Mouse (Mus musculus): ENCODE measurements around the gene Tmem269. TPM values are rescaled to one million over a fixed set of nuclear protein-coding genes. Genes with fewer than 3 reads are reported as not detected.

The Tmem269 gene
- polyA plus RNA-seq, 1 experiment, result 0.09 TPM

- 37% methylated on average over 11 of the region's 11 CpGs for WGBS
- no peak for DNase-seq (ENCODE audit: low read depth, low spot score)
Measured at GRCm38 (mm10) chr4:119188060-119188785, 29.8 kb downstream of the Tmem269 start.

DNA sequence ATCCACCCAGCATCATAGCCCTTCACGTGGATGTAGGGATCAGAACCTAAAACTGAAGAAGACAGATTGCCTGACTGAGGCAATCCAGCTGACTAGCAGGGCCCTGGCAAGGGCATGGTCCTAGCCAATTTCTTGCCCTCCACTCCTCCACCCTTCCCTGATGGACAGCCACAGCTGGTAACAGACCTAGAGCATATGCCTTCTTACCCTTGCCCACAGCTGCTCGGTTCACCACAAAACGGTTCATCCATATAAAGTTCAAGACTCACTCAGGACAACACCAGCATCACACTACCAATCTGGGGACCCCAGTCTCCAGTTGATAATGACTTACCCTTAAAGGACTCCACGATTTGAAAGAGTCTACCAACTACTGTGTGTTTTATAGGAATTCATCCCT, 32.2 kb downstream of the Tmem269 start:
- DNase-seq (ENCODE audit: low read depth, low spot score), result no peak
- WGBS, result 79% methylated on average over 4 of the region's 4 CpGs

- DNase-seq (ENCODE audit: low read depth, low spot score), result no peak
- WGBS, result 46% methylated on average over 1 of the region's 1 CpGs
Measured at GRCm38 (mm10) chr4:119183525-119183924, 34.5 kb downstream of the Tmem269 start.

DNA sequence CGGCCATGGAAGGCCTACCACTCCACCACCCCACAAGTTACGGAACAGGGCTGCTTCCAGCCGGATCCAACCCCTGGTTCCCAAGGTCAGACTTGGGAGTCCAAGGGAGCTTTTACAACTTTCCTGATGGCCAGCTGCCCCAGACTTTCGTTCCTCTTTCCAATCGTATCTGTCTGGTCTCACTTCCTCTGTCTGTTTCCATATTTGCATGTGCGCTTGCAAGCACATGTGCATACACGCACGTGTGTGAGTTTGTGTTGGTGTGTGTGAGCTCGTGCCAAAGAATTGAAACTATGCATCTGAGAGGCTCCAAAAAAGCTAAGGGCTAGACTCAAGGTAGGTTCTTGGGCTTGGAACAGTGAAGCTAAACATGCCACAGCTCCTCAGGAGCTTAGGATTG, 36.6 kb downstream of the Tmem269 start:
- DNase-seq (ENCODE audit: low read depth, low spot score), result no peak
- 63% methylated on average over 9 of the region's 9 CpGs for WGBS

DNA sequence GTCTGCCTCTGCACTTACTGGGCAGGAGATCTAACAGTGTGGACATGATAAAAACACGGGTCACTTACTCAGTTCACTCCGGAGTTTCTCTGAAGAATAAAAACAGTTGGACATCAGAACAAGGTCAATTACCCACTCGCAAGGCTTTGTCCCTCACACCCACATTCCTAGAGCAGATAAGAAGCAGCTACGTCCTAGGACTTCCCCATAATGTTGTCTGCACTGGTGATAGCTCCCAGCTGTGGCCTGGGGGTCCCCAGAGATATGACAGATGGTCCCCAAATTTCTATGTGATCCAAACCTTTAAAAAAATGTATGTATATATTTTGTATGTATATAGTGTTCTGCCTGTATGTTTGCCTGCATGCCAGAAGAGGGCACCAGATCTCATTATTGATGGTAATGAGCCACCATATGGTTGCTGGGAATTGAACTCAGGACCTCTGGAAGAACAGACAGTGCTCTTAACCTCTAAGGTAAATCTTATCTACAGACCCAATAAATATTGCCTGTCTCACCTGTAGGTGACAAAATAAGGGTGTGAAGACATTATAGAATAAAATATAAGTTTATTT, 37.8 kb downstream of the Tmem269 start:
- DNase-seq (ENCODE audit: low read depth, low spot score), result no peak
- WGBS, result 34% methylated on average over 4 of the region's 4 CpGs

GRCm38 (mm10) chr4:119178331-119178730, 39.7 kb downstream of the Tmem269 start:
- WGBS, result 76% methylated on average over 18 of the region's 18 CpGs
- no peak for DNase-seq (ENCODE audit: low read depth, low spot score)

DNA sequence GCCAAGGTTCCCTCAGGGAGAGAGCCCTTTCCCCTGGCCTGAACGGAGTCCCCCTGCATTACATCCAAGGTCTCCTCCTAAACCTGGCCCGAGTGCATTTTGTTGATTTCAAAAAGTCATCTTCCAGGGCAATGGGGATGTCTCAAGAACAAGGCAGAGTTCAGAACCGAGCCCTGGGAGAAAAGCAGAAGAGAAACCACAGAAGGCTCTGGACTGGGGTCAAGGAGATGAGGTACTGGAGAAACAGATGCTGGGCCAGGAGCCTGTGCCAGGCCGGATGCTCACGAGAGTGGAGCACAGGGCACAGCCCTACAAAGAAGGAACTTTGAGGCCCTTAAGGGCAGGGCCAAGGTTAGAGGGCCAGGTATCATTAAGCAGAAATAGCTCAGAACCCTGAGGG, 40.3 kb downstream of the Tmem269 start:
- WGBS, result 65% methylated on average over 5 of the region's 5 CpGs
- DNase-seq (ENCODE audit: low read depth, low spot score), result no peak

GRCm38 (mm10) chr4:119173851-119174453, 44.1 kb downstream of the Tmem269 start, which contains the start of gene Zfp691:
Gene Zfp691 (minus strand): TSS chr4:119174195.
- peak; percentile 96 for DNase-seq (ENCODE audit: low read depth, low spot score)
- under 1% methylated on average over 40 of the region's 40 CpGs for WGBS

GRCm38 (mm10) chr4:119172919-119173650, 44.9 kb downstream of the Tmem269 start:
- no peak for DNase-seq (ENCODE audit: low read depth, low spot score)

DNA sequence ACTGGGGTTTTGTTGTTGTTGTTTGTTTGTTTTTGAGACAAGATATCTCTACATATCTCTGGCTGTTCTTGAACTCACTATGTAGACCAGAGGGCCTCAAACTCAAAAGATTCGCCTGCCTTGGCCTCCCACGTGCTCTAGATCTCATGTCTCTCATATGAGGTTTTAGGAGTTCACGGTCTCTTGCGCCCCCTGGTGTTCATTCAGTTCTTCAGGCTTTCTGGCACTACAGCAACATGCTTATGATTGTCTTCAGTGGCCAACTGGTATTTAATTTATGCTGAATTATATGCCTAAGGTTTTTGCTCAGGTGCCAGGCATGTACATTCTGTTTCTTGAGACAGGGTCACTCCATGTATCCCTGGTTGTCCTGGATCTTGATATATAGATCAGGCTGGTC, 50.4 kb downstream of the Tmem269 start:
- 2% methylated on average over 4 of the region's 4 CpGs for WGBS
- DNase-seq (ENCODE audit: low read depth, low spot score), result peak; percentile 81

More at GRCm38 (mm10) chr4:119172919-119173650, 44.9 kb downstream of the Tmem269 start:
- 24% methylated on average over 18 of the region's 18 CpGs for WGBS

DNA sequence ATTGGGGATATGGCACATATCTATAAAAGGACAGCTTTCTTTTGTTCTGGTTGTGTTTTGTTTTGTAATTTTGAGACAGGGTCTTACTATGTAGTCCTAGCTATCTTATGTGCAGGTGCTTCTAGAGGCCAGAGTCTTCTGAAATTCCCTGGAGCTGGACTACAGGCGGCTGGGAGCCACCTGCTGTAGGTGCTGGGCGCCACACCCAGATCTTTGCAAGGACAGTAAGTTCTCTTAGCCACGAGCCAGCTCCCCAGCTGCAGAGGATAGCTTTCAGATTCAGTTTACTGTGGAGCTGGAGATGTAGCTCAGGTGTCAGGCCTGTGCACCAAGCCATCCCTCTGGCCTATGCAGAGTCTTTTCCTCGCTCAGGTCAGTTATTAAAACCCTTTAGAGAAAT, 50.9 kb downstream of the Tmem269 start:
- WGBS, result 53% methylated on average over 4 of the region's 4 CpGs
- DNase-seq (ENCODE audit: low read depth, low spot score), result no peak

DNA sequence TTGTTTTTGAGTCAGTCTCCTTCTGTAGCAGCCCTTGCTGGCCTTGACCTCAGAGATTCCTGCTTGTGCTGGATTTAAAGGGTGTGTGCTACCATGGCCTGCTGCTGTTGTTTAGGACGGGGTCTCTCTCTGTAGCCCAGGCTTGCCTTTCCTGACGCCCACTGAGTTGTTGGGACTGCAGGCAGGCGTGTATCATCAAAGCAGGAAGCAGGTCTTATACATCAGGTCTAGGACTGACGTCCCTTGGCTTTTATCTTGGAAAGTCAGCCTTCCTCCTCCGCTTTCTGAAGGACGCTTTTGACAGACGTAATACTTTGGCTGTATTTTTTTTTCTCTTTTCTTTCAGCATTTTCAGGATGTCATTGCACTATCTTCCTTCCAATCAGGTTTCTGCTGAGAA, 52.1 kb downstream of the Tmem269 start:
- no peak for DNase-seq (ENCODE audit: low read depth, low spot score)
- WGBS, result 86% methylated on average over 7 of the region's 7 CpGs

DNA sequence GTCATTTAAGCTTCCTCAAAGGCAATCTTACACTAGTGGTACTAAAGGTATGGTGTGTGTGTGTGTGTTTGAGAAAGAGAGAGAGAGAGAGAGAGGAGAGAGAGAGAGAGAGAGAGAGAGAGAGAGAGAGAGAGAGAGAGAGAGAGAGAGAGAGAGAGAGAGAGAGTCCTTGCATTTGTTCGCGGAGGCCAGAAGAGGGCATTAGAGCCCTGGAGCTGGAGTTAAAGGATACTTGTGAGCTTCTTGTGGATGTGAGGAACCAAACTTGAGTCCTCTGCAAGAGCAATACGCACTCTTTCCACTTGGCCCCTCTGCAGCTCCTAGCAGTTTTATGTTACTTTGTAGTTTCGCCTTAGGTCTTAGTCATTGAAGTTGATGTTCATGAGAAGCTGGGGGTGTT, 55.0 kb downstream of the Tmem269 start:
- WGBS, result 71% methylated on average over 4 of the region's 4 CpGs
- no peak for DNase-seq (ENCODE audit: low read depth, low spot score)

DNA sequence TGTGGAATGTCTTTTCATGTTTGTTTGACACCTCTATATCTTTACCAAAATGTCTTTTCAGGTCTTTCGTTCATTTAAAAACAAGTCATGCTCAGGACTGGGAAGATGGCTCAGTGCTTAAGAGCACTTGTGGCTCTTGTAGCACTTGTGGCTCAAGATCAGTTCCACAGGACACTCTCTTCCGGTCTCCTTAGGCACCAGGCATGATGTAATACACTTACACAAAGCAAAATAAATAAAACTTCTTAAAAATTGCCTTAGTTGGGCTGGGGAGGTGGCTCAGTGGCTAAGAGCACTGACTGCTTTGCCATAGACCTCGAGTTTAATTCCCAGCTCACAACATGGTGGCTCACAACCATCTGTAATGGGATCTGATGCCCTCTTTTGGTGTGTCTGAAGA, 56.7 kb downstream of the Tmem269 start:
- DNase-seq (ENCODE audit: low read depth, low spot score), result no peak
- 61% methylated on average over 3 of the region's 3 CpGs for WGBS

DNA sequence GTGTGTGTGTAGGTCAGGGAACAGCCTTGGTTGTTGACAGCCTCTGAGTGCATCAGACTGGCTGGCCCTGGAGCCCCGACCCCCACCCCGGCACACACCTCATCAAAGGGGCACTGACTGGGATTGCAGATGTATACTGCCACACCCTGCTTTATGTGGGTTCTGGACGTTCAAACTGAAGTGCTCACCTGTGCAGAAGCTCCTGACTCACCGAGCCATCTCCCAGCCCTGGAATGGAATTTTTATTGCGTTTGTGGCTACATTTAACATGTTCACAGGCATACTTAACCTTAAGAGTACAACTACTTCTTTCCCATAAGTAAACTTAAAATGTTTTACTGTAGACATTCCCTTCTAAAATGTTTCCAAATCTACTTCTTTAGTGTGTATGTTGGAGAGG, 60.1 kb downstream of the Tmem269 start:
- WGBS, result 21% methylated on average over 5 of the region's 5 CpGs

GRCm38 (mm10) chr4:119157186-119157585, 60.8 kb downstream of the Tmem269 start:
- no peak for DNase-seq (ENCODE audit: low read depth, low spot score)
- 31% methylated on average over 2 of the region's 2 CpGs for WGBS

More for the DNA sequence above, 60.1 kb downstream of the Tmem269 start:
- DNase-seq (ENCODE audit: low read depth, low spot score), result no peak
